Mouse (Mus musculus): Measurements from ENCODE around the gene Tnfsf4. TPM values are rescaled to one million over a fixed set of nuclear protein-coding genes. Genes with fewer than 3 reads are reported as not detected.

The Tnfsf4 gene
- polyA plus RNA-seq, 1 experiment from 2014 or later, result not detected

Other genes starting within 250 kb of the Tnfsf4 start
- 0.15 TPM in 1 of 2 replicates, not detected in the other for gene Tex50, start 236.1 kb upstream of the Tnfsf4 start, polyA plus RNA-seq (2016; fragmentation: Nextera tagmentation; extraction: Ambion mirVana)
- gene Prdx6, start 144.2 kb upstream of the Tnfsf4 start, polyA plus RNA-seq (2016; fragmentation: Nextera tagmentation; extraction: Ambion mirVana), result 537 and 587 TPM in 2 replicates
- 0.11 TPM in 1 of 2 replicates, not detected in the other for gene Tnfsf18, start 99.2 kb downstream of the Tnfsf4 start, polyA plus RNA-seq (2016; fragmentation: Nextera tagmentation; extraction: Ambion mirVana)